Mouse (Mus musculus): Measurements from ENCODE around the gene Wnt2b. TPM values are rescaled to one million over a fixed set of nuclear protein-coding genes. Genes with fewer than 3 reads are reported as not detected.

Wnt2b gene
- polyA plus RNA-seq, 1 experiment from 2014 or later, result 0.73 TPM

DNA sequence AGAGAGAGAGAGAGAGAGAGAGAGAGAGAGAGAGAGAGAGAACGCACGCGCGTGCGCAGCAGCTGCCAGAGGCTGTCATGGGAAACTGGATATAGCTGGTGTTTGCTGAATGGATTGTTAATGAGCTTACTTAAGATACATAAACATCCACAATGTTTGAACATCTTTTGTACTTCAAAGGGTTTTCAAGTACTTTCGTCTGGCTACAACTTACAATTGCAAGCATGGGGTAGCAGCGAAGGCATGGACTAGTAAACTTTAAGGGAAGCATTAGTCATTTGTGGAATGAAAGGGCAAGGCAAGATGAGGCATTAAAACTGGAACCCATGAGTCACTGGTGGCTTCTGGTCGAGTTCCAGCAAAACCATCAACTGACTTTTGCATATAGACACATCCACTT, 38.8 kb upstream of the Wnt2b start:
- Histone ChIP-seq H3K9me3 (ENCODE audit: control insufficient read depth, low read length) (no peaks in the 10 kb centered on the region), H3K4me1 (replicated peaks; ENCODE audit: control insufficient read depth, insufficient read depth, low read length) (no peaks in the 10 kb centered on the region; the same call in 1 of the 2 replicates), H3K27ac (ENCODE audit: low read depth, low read length) (no peak overlapping the region), H3K9ac (ENCODE audit: low read depth, low read length) (no peak overlapping the region), H3K4me2 (no peak overlapping the region), H3K36me3 (ENCODE audit: control insufficient read depth, insufficient read depth, low read length) (no peaks in the 10 kb centered on the region; the same call in 1 of the 2 replicates), H3K4me3 (ENCODE audit: low read depth, low read length) (no peak overlapping the region), H3K27me3 (replicated peaks; ENCODE audit: control insufficient read depth, insufficient read depth, low read length) (no peaks in the 10 kb centered on the region)
- WGBS, result 79% methylated on average over 8 of the region's 8 CpGs
- no peak for ATAC-seq (replicated peaks; ENCODE audit: low FRiP score)
- no peak for DNase-seq (ENCODE audit: low spot score)

DNA sequence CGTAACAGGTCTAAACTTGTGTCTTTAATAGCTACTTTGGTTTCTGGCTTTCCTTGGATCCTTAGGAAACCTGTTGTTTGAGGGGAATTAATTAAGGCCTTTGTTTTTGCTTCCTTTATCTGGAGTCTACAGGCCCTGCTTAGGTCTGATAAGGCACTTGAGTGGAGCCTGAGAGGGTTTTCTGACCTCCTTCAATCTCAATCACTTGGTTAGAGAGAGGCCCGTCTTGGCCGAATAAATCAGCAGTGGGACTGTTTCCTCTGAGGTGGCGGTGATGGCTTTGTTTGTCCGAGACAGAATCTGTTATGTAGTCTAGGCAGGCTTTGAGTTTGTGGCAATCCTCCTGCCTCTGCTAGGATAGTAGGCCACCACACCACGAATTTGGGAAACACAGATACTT, 35.8 kb upstream of the Wnt2b start:
- H3K4me1 ChIP-seq (replicated peaks; ENCODE audit: control insufficient read depth, insufficient read depth, low read length), result peaks cover 3% of the 10 kb centered on the region; the same call in 1 of the 2 replicates
- DNase-seq (ENCODE audit: low spot score) (no peak), ATAC-seq (replicated peaks; ENCODE audit: low FRiP score) (no peak)
- no peak overlapping the region for H3K27ac ChIP-seq (ENCODE audit: low read depth, low read length)
- H3K4me3 ChIP-seq (ENCODE audit: low read depth, low read length), result no peak overlapping the region
- H3K36me3 ChIP-seq (ENCODE audit: control insufficient read depth, insufficient read depth, low read length), result no peaks in the 10 kb centered on the region
- no peaks in the 10 kb centered on the region for H3K9me3 ChIP-seq (ENCODE audit: control insufficient read depth, low read length)
- no peak overlapping the region for H3K4me2 ChIP-seq
- 25% methylated on average over 6 of the region's 6 CpGs for WGBS
- H3K9ac ChIP-seq (ENCODE audit: low read depth, low read length), result no peak overlapping the region
- H3K27me3 ChIP-seq (replicated peaks; ENCODE audit: control insufficient read depth, insufficient read depth, low read length), result no peaks in the 10 kb centered on the region

DNA sequence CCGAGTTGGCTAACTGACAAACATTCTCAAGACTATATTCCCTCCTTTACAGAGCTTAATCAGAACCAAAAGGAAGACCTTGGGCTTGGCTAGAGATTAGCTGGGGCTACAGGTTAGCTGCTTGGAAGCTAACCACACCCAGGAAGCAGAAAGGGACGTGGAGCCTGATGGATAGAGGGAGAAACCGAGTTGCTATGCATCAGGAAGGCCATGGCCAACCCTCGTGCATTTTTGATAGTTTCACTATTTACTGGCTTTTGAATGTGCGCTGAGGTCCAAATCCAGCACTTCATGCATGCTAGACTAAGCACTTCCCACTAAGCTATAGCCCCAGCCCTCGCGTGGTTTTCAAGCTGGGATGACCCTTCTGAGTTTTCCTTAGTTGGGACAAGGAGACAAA, 34.0 kb upstream of the Wnt2b start:
- Histone ChIP-seq H3K27me3 (replicated peaks; ENCODE audit: control insufficient read depth, insufficient read depth, low read length) (no peaks in the 10 kb centered on the region; the same call in 1 of the 2 replicates), H3K4me1 (replicated peaks; ENCODE audit: control insufficient read depth, insufficient read depth, low read length) (peaks cover 3% of the 10 kb centered on the region; the same call in 1 of the 2 replicates), H3K36me3 (ENCODE audit: control insufficient read depth, insufficient read depth, low read length) (no peaks in the 10 kb centered on the region), H3K4me2 (no peak overlapping the region), H3K4me3 (ENCODE audit: low read depth, low read length) (no peak overlapping the region), H3K9ac (ENCODE audit: low read depth, low read length) (no peak overlapping the region), H3K27ac (ENCODE audit: low read depth, low read length) (no peak overlapping the region), H3K9me3 (ENCODE audit: control insufficient read depth, low read length) (no peaks in the 10 kb centered on the region)
- ATAC-seq (replicated peaks; ENCODE audit: low FRiP score) (no peak), DNase-seq (ENCODE audit: low spot score) (no peak)
- WGBS, result 72% methylated on average over 7 of the region's 7 CpGs

- H3K9me3 ChIP-seq (ENCODE audit: control insufficient read depth, low read length), result no peaks in the 10 kb centered on the region
- no peak overlapping the region for H3K27ac ChIP-seq (ENCODE audit: low read depth, low read length)
- no peaks in the 10 kb centered on the region; the same call in 1 of the 2 replicates for H3K27me3 ChIP-seq (replicated peaks; ENCODE audit: control insufficient read depth, insufficient read depth, low read length)
- H3K4me3 ChIP-seq (ENCODE audit: low read depth, low read length), result no peak overlapping the region
- no peak overlapping the region for H3K4me2 ChIP-seq
- H3K4me1 ChIP-seq (replicated peaks; ENCODE audit: control insufficient read depth, insufficient read depth, low read length), result peaks cover 3% of the 10 kb centered on the region; the same call in 1 of the 2 replicates
- DNase-seq (ENCODE audit: low spot score) (no peak), ATAC-seq (replicated peaks; ENCODE audit: low FRiP score) (no peak)
- no peak overlapping the region for H3K9ac ChIP-seq (ENCODE audit: low read depth, low read length)
- WGBS, result 53% methylated on average over 3 of the region's 3 CpGs
- H3K36me3 ChIP-seq (ENCODE audit: control insufficient read depth, insufficient read depth, low read length), result no peaks in the 10 kb centered on the region
These were observed 32.7 kb upstream of the Wnt2b start for GRCm38 (mm10) chr3:104994415-104994841.

- Histone ChIP-seq H3K4me2 (no peak overlapping the region), H3K9ac (ENCODE audit: low read depth, low read length) (no peak overlapping the region), H3K4me1 (replicated peaks; ENCODE audit: control insufficient read depth, insufficient read depth, low read length) (peaks cover 3% of the 10 kb centered on the region; the same call in 1 of the 2 replicates), H3K36me3 (ENCODE audit: control insufficient read depth, insufficient read depth, low read length) (no peaks in the 10 kb centered on the region), H3K9me3 (ENCODE audit: control insufficient read depth, low read length) (no peaks in the 10 kb centered on the region), H3K27ac (ENCODE audit: low read depth, low read length) (no peak overlapping the region), H3K4me3 (ENCODE audit: low read depth, low read length) (no peak overlapping the region), H3K27me3 (replicated peaks; ENCODE audit: control insufficient read depth, insufficient read depth, low read length) (no peaks in the 10 kb centered on the region; the same call in 1 of the 2 replicates)
- ATAC-seq (replicated peaks; ENCODE audit: low FRiP score), result no peak
- WGBS, result 60% methylated on average over 4 of the region's 4 CpGs
- DNase-seq (ENCODE audit: low spot score), result no peak
These were observed 32.1 kb upstream of the Wnt2b start for GRCm38 (mm10) chr3:104993800-104994199.

GRCm38 (mm10) chr3:104992709-104993388, 31.1 kb upstream of the Wnt2b start:
- Histone ChIP-seq H3K9ac (ENCODE audit: low read depth, low read length) (no peak overlapping the region), H3K4me1 (replicated peaks; ENCODE audit: control insufficient read depth, insufficient read depth, low read length) (0 out of 2 replicates have a peak, but pooled peaks cover 3% of the 10 kb centered on the region), H3K27me3 (replicated peaks; ENCODE audit: control insufficient read depth, insufficient read depth, low read length) (no peaks in the 10 kb centered on the region; the same call in 1 of the 2 replicates), H3K9me3 (ENCODE audit: control insufficient read depth, low read length) (no peaks in the 10 kb centered on the region), H3K4me3 (ENCODE audit: low read depth, low read length) (no peak overlapping the region), H3K4me2 (no peak overlapping the region), H3K36me3 (ENCODE audit: control insufficient read depth, insufficient read depth, low read length) (no peaks in the 10 kb centered on the region), H3K27ac (ENCODE audit: low read depth, low read length) (no peak overlapping the region)
- ATAC-seq (replicated peaks; ENCODE audit: low FRiP score) (peak; percentile 77), DNase-seq (ENCODE audit: low spot score) (peak; percentile 80)
- 13% methylated on average over 23 of the region's 23 CpGs for WGBS

DNA sequence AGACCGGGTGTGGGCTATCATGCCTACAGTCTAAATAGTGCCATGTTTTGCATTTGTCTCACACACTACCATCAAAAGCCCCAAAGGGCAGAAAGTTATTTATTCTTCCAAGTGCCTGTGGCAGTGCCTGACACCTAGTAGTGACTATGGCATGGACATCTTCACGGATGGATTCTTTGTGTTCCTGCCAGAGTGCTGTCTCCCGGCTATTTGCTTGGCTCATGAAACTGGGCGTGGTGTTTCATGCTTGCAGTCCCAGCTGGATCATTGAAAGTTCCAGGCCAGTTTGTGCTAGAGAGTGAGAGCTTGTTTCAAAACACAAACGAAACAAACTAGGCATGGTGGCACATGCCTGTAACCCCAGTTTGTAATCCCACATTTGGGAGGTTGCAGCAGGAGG, 30.0 kb upstream of the Wnt2b start:
- WGBS, result 77% methylated on average over 5 of the region's 5 CpGs
- Histone ChIP-seq H3K4me3 (ENCODE audit: low read depth, low read length) (no peak overlapping the region), H3K4me2 (no peak overlapping the region), H3K36me3 (ENCODE audit: control insufficient read depth, insufficient read depth, low read length) (no peaks in the 10 kb centered on the region), H3K9ac (ENCODE audit: low read depth, low read length) (no peak overlapping the region), H3K27ac (ENCODE audit: low read depth, low read length) (no peak overlapping the region), H3K4me1 (replicated peaks; ENCODE audit: control insufficient read depth, insufficient read depth, low read length) (0 out of 2 replicates have a peak, but pooled peaks cover 3% of the 10 kb centered on the region), H3K27me3 (replicated peaks; ENCODE audit: control insufficient read depth, insufficient read depth, low read length) (no peaks in the 10 kb centered on the region; the same call in 1 of the 2 replicates), H3K9me3 (ENCODE audit: control insufficient read depth, low read length) (no peaks in the 10 kb centered on the region)
- DNase-seq (ENCODE audit: low spot score) (no peak), ATAC-seq (replicated peaks; ENCODE audit: low FRiP score) (no peak)

GRCm38 (mm10) chr3:104987884-104988283, 26.2 kb upstream of the Wnt2b start:
- WGBS, result 67% methylated on average over 5 of the region's 5 CpGs
- DNase-seq (ENCODE audit: low spot score) (no peak), ATAC-seq (replicated peaks; ENCODE audit: low FRiP score) (no peak)
- Histone ChIP-seq H3K27ac (ENCODE audit: low read depth, low read length) (no peak overlapping the region), H3K4me1 (replicated peaks; ENCODE audit: control insufficient read depth, insufficient read depth, low read length) (0 out of 2 replicates have a peak, but pooled peaks cover 1% of the 10 kb centered on the region), H3K4me3 (ENCODE audit: low read depth, low read length) (no peak overlapping the region), H3K27me3 (replicated peaks; ENCODE audit: control insufficient read depth, insufficient read depth, low read length) (no peaks in the 10 kb centered on the region; the same call in 1 of the 2 replicates), H3K36me3 (ENCODE audit: control insufficient read depth, insufficient read depth, low read length) (no peaks in the 10 kb centered on the region), H3K4me2 (no peak overlapping the region), H3K9ac (ENCODE audit: low read depth, low read length) (no peak overlapping the region), H3K9me3 (ENCODE audit: control insufficient read depth, low read length) (no peaks in the 10 kb centered on the region)

- DNase-seq (ENCODE audit: low spot score) (no peak), ATAC-seq (replicated peaks; ENCODE audit: low FRiP score) (no peak)
- WGBS, result 77% methylated on average over 5 of the region's 5 CpGs
- no peaks in the 10 kb centered on the region for H3K36me3 ChIP-seq (ENCODE audit: control insufficient read depth, insufficient read depth, low read length)
- H3K4me3 ChIP-seq (ENCODE audit: low read depth, low read length), result no peak overlapping the region
- no peaks in the 10 kb centered on the region for H3K4me1 ChIP-seq (replicated peaks; ENCODE audit: control insufficient read depth, insufficient read depth, low read length)
- H3K9me3 ChIP-seq (ENCODE audit: control insufficient read depth, low read length), result no peaks in the 10 kb centered on the region
- no peak overlapping the region for H3K9ac ChIP-seq (ENCODE audit: low read depth, low read length)
- H3K4me2 ChIP-seq, result no peak overlapping the region
- no peaks in the 10 kb centered on the region for H3K27me3 ChIP-seq (replicated peaks; ENCODE audit: control insufficient read depth, insufficient read depth, low read length)
- no peak overlapping the region for H3K27ac ChIP-seq (ENCODE audit: low read depth, low read length)
These were observed 18.0 kb upstream of the Wnt2b start for GRCm38 (mm10) chr3:104979735-104980134.

All from liver, embryonic 11.5 days (tissue).